Mouse (Mus musculus): ENCODE results near the gene Tmem164. TPM values are rescaled to one million over a fixed set of nuclear protein-coding genes. Genes with fewer than 3 reads are reported as not detected.

Tmem164 gene
- total RNA-seq, 1 experiment from 2014 or later = 83.8 TPM

DNA sequence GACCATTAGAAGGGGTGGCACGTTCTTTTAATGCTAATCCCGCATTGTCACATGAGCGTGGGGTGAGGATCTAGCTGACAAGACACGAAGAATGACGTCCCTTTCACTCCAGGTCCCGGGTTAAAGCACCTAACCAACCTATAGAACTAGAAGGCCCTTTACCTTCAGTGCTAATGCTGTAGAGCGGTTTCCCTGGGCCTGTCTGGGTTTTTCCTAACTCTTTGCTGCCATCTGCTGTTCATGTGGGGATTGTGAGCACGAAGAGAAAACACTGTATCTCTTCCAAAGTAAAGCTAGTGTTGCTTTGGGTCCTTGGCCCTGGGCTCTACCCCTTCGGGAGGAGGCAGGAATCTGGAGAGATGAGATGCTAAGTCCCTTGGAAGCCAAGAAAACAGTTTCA, 127.2 kb downstream of the Tmem164 start:
- ATAC-seq (ENCODE audit: extremely low read depth, insufficient number of reproducible peaks, low FRiP score, poor library complexity, severe bottlenecking) = no peak

GRCm38 (mm10) chrX:142813146-142813545, 131.9 kb downstream of the Tmem164 start:
- no peak for ATAC-seq (ENCODE audit: extremely low read depth, insufficient number of reproducible peaks, low FRiP score, poor library complexity, severe bottlenecking)

GRCm38 (mm10) chrX:142818057-142818682, 137.0 kb downstream of the Tmem164 start:
- ATAC-seq (ENCODE audit: extremely low read depth, insufficient number of reproducible peaks, low FRiP score, poor library complexity, severe bottlenecking) = peak; percentile 36; the same call in 1 of the 2 replicates

DNA sequence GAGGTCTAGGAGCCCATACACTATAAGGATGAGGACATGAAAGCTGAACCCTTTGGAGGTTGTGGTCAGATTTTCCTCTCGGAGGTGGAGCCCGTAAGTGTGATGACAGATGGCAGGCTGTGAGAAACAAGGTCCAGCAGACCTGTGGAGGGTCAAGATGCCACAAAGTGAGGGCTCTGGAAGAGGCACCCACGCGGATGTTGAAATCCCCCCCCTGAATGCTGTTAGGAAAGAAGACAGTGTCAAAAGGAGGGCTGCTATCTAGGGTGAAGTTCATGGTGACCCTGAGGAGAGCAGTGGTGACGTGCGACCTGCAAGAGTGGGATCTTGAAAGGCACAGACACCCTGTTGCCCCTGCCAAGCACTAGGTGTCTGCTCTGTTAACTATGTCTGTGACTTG, 140.0 kb downstream of the Tmem164 start:
- no peak for ATAC-seq (ENCODE audit: extremely low read depth, insufficient number of reproducible peaks, low FRiP score, poor library complexity, severe bottlenecking)

GRCm38 (mm10) chrX:142821846-142822245, 140.6 kb downstream of the Tmem164 start:
- no peak for ATAC-seq (ENCODE audit: extremely low read depth, insufficient number of reproducible peaks, low FRiP score, poor library complexity, severe bottlenecking)

DNA sequence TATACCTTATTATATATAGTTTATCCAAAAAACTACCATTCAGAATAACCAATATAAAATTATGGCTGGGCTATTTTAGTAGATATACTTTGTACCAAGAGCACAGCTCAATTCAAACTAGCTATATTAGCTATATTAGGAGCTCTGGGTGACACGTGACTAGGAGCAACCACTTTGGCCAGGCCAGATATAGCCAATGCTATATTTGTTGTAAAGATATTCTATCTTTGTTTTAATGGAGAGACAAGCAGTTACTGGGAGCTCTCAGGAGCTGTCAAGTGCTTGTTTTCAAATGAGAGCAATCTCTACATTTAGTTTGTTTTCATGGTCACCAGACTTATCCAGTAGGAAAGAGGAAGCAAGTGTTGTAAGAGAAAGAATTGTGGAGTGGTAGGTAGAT, 144.1 kb downstream of the Tmem164 start:
- no peak for ATAC-seq (ENCODE audit: extremely low read depth, insufficient number of reproducible peaks, low FRiP score, poor library complexity, severe bottlenecking)

DNA sequence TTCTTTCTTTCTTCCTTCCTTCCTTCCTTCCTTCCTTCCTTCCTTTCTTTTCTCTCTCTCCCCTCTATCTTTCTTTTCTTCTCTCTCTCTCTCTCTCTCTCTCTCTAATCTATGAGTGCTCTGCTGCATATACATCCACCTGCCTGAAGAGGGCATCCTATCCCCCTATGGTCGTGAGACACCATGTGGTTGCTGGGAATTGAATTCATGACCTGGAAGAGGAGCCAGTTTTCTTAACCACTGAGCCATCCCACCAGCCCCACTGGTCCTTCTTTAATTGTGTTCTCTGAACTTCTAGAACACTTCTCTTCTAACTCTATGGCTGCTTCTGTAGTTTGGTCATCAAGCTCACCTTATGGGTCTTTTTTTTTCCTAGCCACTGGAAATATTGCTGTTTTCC, 146.4 kb downstream of the Tmem164 start:
- ATAC-seq (ENCODE audit: extremely low read depth, insufficient number of reproducible peaks, low FRiP score, poor library complexity, severe bottlenecking) = no peak

DNA sequence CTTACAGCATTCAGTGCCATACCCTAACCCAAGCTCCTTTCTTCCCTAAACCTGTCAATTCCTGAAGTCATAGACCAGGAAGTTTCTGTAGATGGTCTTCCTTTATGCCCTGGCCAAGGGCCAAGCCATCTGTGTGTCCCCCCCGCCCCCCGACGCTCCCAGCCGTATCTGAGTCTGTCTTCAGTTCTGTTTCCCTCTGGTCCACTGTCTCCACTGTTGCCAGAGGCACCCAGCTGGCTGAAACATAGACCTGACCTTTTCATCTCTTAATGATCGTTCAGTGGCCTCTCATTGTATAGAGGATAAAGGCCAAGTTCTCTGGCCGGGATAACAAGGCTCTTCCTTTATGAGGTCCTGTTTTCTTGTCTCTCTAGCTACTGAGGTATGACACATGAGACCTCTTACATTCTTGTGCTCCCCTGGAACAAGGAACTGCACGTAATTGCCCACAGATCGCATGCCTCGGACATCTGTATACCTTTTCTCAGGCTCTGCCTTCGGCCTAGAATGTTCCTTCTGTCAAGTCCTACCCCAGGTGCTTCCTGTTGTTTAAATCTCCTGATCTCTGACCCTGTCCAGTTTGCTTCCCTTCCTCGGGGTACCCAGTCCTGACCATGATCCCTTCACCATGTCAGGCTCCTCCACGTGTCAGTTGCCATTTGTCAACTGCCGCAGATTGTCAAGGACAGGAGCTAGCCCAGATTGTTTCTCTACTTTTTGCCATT, 147.1 kb downstream of the Tmem164 start:
- no peak for ATAC-seq (ENCODE audit: extremely low read depth, insufficient number of reproducible peaks, low FRiP score, poor library complexity, severe bottlenecking)

GRCm38 (mm10) chrX:142829267-142829666, 148.1 kb downstream of the Tmem164 start:
- no peak for ATAC-seq (ENCODE audit: extremely low read depth, insufficient number of reproducible peaks, low FRiP score, poor library complexity, severe bottlenecking)

GRCm38 (mm10) chrX:142829866-142830470, 148.8 kb downstream of the Tmem164 start:
- no peak for ATAC-seq (ENCODE audit: extremely low read depth, insufficient number of reproducible peaks, low FRiP score, poor library complexity, severe bottlenecking)

DNA sequence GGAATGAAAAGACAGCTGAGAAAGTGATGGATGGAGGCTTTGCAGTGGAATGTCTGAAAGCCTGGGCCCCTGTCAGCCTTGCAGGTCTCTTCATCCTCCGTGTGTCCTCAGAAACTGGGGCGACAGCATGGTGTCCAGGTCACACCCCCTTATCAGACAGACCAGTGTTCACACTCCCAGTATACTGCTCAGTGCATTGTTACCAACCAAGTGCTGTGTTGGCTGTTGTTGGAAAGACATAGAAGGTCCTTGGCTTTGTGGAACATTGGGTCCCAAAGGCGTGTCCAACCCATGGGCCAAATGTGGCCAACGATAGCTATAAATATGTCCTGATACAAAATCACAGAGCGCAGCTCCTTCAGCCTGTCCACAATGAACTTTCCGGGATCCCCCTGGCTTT, 149.4 kb downstream of the Tmem164 start:
- no peak for ATAC-seq (ENCODE audit: extremely low read depth, insufficient number of reproducible peaks, low FRiP score, poor library complexity, severe bottlenecking)

- ATAC-seq (ENCODE audit: extremely low read depth, insufficient number of reproducible peaks, low FRiP score, poor library complexity, severe bottlenecking) = no peak
Observed at GRCm38 (mm10) chrX:142832221-142832620, 151.0 kb downstream of the Tmem164 start.

DNA sequence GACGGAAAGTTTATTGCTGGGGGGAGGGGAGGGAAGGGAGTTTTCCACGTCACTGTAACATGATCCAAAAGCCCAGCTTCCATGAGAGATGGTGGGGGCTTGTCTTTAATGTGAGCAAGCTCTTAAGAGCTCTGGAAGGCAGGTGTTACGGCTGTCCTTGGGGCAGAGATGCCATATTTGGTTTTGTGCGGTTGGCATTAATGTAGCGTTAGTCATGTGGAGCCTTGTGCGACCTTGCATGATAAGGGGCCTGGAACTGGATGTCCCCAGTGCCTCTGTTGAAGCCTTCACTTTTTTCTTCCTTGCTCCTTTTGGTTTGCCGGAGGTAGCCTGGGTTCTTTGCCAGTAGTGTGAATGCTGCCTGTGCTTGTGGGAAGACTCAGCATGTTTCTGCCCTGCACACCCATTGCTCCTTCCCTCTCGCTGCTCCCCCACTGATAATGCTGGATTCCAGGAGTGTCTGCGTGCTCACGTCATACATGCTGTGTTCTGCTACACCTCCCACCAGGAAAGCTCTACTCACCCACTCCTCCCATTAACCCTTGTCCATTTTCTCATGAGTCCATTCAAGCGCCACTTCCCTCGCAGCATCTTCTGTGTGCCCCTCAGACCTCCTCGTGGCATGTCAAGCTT, 152.1 kb downstream of the Tmem164 start:
- no peak for ATAC-seq (ENCODE audit: extremely low read depth, insufficient number of reproducible peaks, low FRiP score, poor library complexity, severe bottlenecking)

- ATAC-seq (ENCODE audit: extremely low read depth, insufficient number of reproducible peaks, low FRiP score, poor library complexity, severe bottlenecking) = no peak
Observed at GRCm38 (mm10) chrX:142834807-142835206, 153.6 kb downstream of the Tmem164 start.

DNA sequence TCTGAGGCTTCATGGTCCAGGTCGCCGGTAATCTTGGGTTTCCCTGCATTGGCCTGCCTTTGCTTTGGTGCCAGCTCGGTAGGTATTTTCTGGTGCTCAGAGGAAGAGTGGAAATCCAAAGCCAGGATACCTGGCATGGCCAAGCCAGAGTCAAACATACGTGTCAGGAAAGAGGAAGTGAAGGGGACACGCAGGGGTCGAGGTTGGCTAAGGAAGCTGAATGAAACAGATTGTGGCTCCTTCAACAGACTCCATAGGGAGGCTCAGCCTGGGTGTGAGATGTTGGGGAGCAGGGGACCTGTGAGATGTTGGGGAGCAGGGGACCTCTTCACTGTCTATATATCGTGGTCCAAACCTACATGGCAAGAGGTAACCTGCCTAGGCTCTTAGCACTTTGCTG, 155.2 kb downstream of the Tmem164 start:
- ATAC-seq (ENCODE audit: extremely low read depth, insufficient number of reproducible peaks, low FRiP score, poor library complexity, severe bottlenecking) = no peak

- no peak for ATAC-seq (ENCODE audit: extremely low read depth, insufficient number of reproducible peaks, low FRiP score, poor library complexity, severe bottlenecking)
Observed at GRCm38 (mm10) chrX:142837316-142837715, 156.1 kb downstream of the Tmem164 start.

- no peak for ATAC-seq (ENCODE audit: extremely low read depth, insufficient number of reproducible peaks, low FRiP score, poor library complexity, severe bottlenecking)
Observed at GRCm38 (mm10) chrX:142838841-142839240, 157.6 kb downstream of the Tmem164 start.

DNA sequence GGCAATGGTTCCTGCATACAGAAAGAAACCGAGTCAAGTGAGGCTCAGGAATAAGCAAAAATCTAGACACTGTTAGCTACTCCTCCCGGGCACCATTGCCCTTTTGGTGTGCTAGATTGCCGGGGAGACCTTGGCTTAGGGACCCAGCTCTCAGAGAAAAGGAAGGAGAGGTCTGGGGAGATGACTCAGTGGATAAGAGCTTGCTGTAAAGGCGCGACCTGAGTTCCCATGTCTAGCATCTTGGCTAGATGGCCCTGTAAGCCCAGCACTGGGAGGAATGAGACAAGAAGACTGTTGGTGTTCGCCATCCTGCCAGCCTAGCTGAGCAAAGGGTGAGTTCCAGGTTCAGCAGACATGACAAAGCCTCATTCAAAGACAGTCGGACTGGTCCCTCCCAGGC, 158.2 kb downstream of the Tmem164 start:
- no peak for ATAC-seq (ENCODE audit: extremely low read depth, insufficient number of reproducible peaks, low FRiP score, poor library complexity, severe bottlenecking)

DNA sequence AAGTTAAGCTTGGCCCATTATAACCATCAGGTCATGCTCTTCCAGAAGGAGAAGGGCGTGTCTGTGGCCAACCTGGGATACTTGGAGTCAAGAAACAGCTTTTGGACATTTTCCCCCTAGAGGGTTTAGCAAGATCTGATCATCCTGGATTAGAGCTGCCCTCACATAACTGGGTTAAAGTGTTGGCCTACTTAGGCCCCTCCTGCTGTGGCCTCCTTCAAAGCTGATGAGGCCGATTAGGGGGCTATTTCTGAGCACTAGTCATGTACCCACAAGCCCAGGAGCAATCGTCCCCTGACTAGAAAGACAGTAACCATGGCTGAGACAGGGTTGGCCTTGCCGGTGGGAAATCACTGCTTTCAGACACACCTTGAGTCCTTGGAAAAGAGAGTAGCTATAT, 160.7 kb downstream of the Tmem164 start:
- ATAC-seq (ENCODE audit: extremely low read depth, insufficient number of reproducible peaks, low FRiP score, poor library complexity, severe bottlenecking) = no peak

GRCm38 (mm10) chrX:142846266-142846665, 165.1 kb downstream of the Tmem164 start:
- ATAC-seq (ENCODE audit: extremely low read depth, insufficient number of reproducible peaks, low FRiP score, poor library complexity, severe bottlenecking) = no peak

Measured in neutrophil, adult 5-6 weeks (primary cell).